In genomic region chr19:45307299-45308275, GRCm38 (mm10) we compare ENCODE assay signal across 8 mouse cellular contexts. TPM values are rescaled to one million over a fixed set of nuclear protein-coding genes. Genes with fewer than 3 reads are reported as not detected.
DNase-seq lines count a peak whose midpoint lies in the region; ATAC-seq and TF ChIP-seq lines count a peak whose summit lies in the region.

No protein-coding gene starts in this region.

- no peak overlapping the region for H3K4me3 ChIP-seq in layer of hippocampus, adult 2 months
- no peak overlapping the region for H3K4me3 ChIP-seq in heart, embryonic 11.5 days (ENCODE audit: low read depth, low read length)

- peaks cover 40% of the 10 kb centered on the region for H3K27me3 ChIP-seq in heart, embryonic 11.5 days (ENCODE audit: control insufficient read depth, insufficient read depth, low read length)

- no peak for TF ChIP-seq POLR2A in brain, embryonic 14.5 days (IDR thresholded peaks at IDR 0.05; ENCODE audit: borderline replicate concordance, extremely low read depth, insufficient read depth, insufficient read length, poor library complexity, severe bottlenecking)

- no peak overlapping the region for H3K9ac ChIP-seq in heart, embryonic 11.5 days (ENCODE audit: low read depth, low read length)

- no peaks in the 10 kb centered on the region for H3K9me3 ChIP-seq in heart, embryonic 11.5 days (replicated peaks; ENCODE audit: control insufficient read depth, low read length)

- H3K36me3 ChIP-seq in heart, embryonic 11.5 days (ENCODE audit: control insufficient read depth, insufficient read depth, low read length), result no peaks in the 10 kb centered on the region

- peak; percentile 69 for TF ChIP-seq CTCF in layer of hippocampus, adult 2 months (conservative IDR thresholded peaks at IDR 0.05)
- peak; percentile 62; the same call in 1 of the 2 replicates for TF ChIP-seq CTCF in brain, embryonic 14.5 days (IDR thresholded peaks at IDR 0.05; ENCODE audit: borderline replicate concordance, extremely low read depth, insufficient read depth, insufficient read length)

- intact Hi-C loops in heart, postnatal 36 days (cut with DNase I), result loop anchor here (5.0 kb wide), 1 partner anchor 55 kb away; the partner anchor contains the start of gene Btrc

- DNase-seq in layer of hippocampus, adult 2 months (ENCODE audit: low spot score in 2 of 2), result no peak
- DNase-seq in layer of hippocampus, adult 8-10 months (ENCODE audit: low spot score in 2 of 2), result no peak
- DNase-seq in brain, embryonic 14.5 days (ENCODE audit: low read depth), result no peak
- DNase-seq in lung, postnatal 36 days, result peak; percentile 40
- DNase-seq in thymus, postnatal 0 days (ENCODE audit: low spot score), result peak; percentile 62
- no peak for DNase-seq in urinary bladder, adult 2 months (ENCODE audit: low spot score)
- no peak for DNase-seq in heart, postnatal 36 days

- H3K4me1 ChIP-seq in heart, embryonic 11.5 days (ENCODE audit: control insufficient read depth, insufficient read depth, low read length), result peaks cover 19% of the 10 kb centered on the region

- no peak overlapping the region for H3K4me2 ChIP-seq in heart, embryonic 11.5 days

- no peak for ATAC-seq in heart, embryonic 11.5 days (replicated peaks; ENCODE audit: insufficient number of reproducible peaks, low FRiP score, low TSS enrichment)

- no peak overlapping the region for H3K27ac ChIP-seq in layer of hippocampus, adult 2 months
- H3K27ac ChIP-seq in heart, embryonic 11.5 days (ENCODE audit: low read depth, low read length), result no peak overlapping the region

- WGBS in heart, embryonic 11.5 days (ENCODE audit: insufficient replicate concordance), result 46% methylated on average over 16 of the region's 16 CpGs

RNA-seq across cellular contexts. Expression of gene Btrc, which starts 55.9 kb away (rescaled TPM):
- total RNA-seq in layer of hippocampus, adult 2 months (2021), result 10 to 100 TPM; 92.9 to 93.9 TPM
- total RNA-seq in layer of hippocampus, adult 8-10 months (2022), result 100 to 1,000 TPM in 2 of 4 experiments, 10 to 100 TPM in 2; 89.1 to 111 (median 97.8) TPM
- 45.1 and 55.9 TPM in 2 replicates for polyA plus RNA-seq in brain, embryonic 14.5 days (2012; rRNA removed)
- polyA plus RNA-seq in thymus, postnatal 0 days (2015; fragmentation: Nextera tagmentation; extraction: Ambion mirVana), result 27.2 and 28.5 TPM in 2 replicates
- polyA plus RNA-seq in urinary bladder, adult 2 months (2012; rRNA removed), result 32.0 and 32.9 TPM in 2 replicates
- polyA plus RNA-seq in heart, embryonic 11.5 days (2014; fragmentation: Nextera tagmentation; extraction: Ambion mirVana), result 46.0 and 49.3 TPM in 2 replicates
- total RNA-seq in heart, postnatal 36 days (2021), result 10 to 100 TPM; 18.6 to 23.5 TPM

Comparison
In these comparisons a context has a peak if more than half of its experiments do, and no peak if none do; other contexts are left out.
1. DNase-seq: peak in lung, postnatal 36 days (single experiment) and thymus, postnatal 0 days (single experiment); none in layer of hippocampus, adult 2 months (0 of 2), layer of hippocampus, adult 8-10 months (0 of 2), brain, embryonic 14.5 days (single experiment), urinary bladder, adult 2 months (single experiment) and heart, postnatal 36 days (0 of 2).